22 mouse cellular contexts compared by ENCODE assay signal in genomic region chr8:87043016-87043415, GRCm38 (mm10).
DNase-seq lines count a peak whose midpoint lies in the region; ATAC-seq and TF ChIP-seq lines count a peak whose summit lies in the region.
"Had no signal": no experiment of that assay in that cellular context is flagged by ENCODE, and none has a peak within 500 bp of the region (broad histone marks: within the 10 kb centered on the region; RNA-seq: fewer than 3 reads in every experiment).

No protein-coding gene starts in this region.

- no peak overlapping the region for H3K9ac ChIP-seq in CH12.LX (ENCODE audit: insufficient read depth, low read depth)

- no peaks in the 10 kb centered on the region for H3K9me3 ChIP-seq in CH12.LX (replicated peaks; ENCODE audit: low read length)

- H3K79me2 ChIP-seq in CH12.LX (replicated peaks; ENCODE audit: control insufficient read depth, extremely low read depth, insufficient read depth, poor library complexity, severe bottlenecking), result no peaks in the 10 kb centered on the region

- H3K36me3 ChIP-seq in thymus, adult 2 months (ENCODE audit: control insufficient read depth, insufficient read depth, low read length), result no peaks in the 10 kb centered on the region
- no peaks in the 10 kb centered on the region for H3K36me3 ChIP-seq in CH12.LX (replicated peaks in 1 of 2; ENCODE audit: control insufficient read depth in 1 of 2, insufficient read depth in 1 of 2, low read length in 1 of 2)
- H3K36me3 ChIP-seq: G1E had no signal

- dilution Hi-C loops in CH12.LX (cut with MboI; ENCODE audit: extremely low pct_ligation_motif_present, extremely low pct_unique_long_range_greater_than_20kb, low sequenced_read_pairs), result no loop called here

- no peak overlapping the region for H3K4me2 ChIP-seq in CH12.LX (ENCODE audit: insufficient read depth, low read depth, poor library complexity, severe bottlenecking)

- no peak for TF ChIP-seq EP300 in CH12.LX (IDR thresholded peaks at IDR 0.05; ENCODE audit: low read length)

- peak; percentile 80 for DNase-seq in heart, adult 11 months
- no peak for DNase-seq in heart, adult 8-10 months (ENCODE audit: low spot score)
- peak; percentile 76 for DNase-seq in thymus, postnatal 0 days (ENCODE audit: low spot score)
- DNase-seq in thymus, adult 2 months, result no peak
- DNase-seq in thymus, postnatal 4 days, result peak; percentile 13
- no peak for DNase-seq in thymus, postnatal 25 days
- DNase-seq in CH12.LX (ENCODE audit: extremely low read depth), result peak; percentile 2
- DNase-seq: adrenal gland, adult 2 months; adrenal gland, adult 8-10 months; adrenal gland, postnatal 10 days; adrenal gland, postnatal 14 days; adrenal gland, postnatal 25 days; adrenal gland, postnatal 36 days; B cell, adult 2 months; cerebellum, adult 11 months; cerebellum, adult 11-12 months; cerebellum, adult 18-20 months had no signal

- TF ChIP-seq RAD21 in CH12.LX (IDR thresholded peaks at IDR 0.05; ENCODE audit: low read depth, low read length), result no peak

- no peak for ATAC-seq in megakaryocyte progenitor cell, adult 5-6 weeks (replicated peaks; ENCODE audit: poor library complexity)
- ATAC-seq: activated CD4-positive, CD25-positive, alpha-beta regulatory T cell, adult 4 months; CD4-positive, CD25-positive, alpha-beta regulatory T cell, adult 4 months; Patski had no signal

- H3K4me1 ChIP-seq in thymus, adult 2 months (replicated peaks; ENCODE audit: control insufficient read depth, insufficient read depth, low read length), result no peaks in the 10 kb centered on the region
- H3K4me1 ChIP-seq in CH12.LX (ENCODE audit: control insufficient read depth in 1 of 2, insufficient read depth in 2 of 2), result no peaks in the 10 kb centered on the region

- H3K27ac ChIP-seq in thymus, adult 2 months (ENCODE audit: control insufficient read depth, insufficient read depth, low read length), result no peak overlapping the region
- no peak overlapping the region for H3K27ac ChIP-seq in CH12.LX (ENCODE audit: insufficient read depth, low read depth)

- 91% methylated on average over 5 of the region's 5 CpGs for WGBS in thymus, adult 2 months

- H3K4me3 ChIP-seq in thymus, adult 2 months (ENCODE audit: control insufficient read depth, insufficient read depth, low read length), result no peak overlapping the region
- H3K4me3 ChIP-seq in CH12.LX (replicated peaks in 1 of 3; ENCODE audit: low read depth in 2 of 3, low read length in 2 of 3, poor library complexity in 1 of 3), result no peak overlapping the region

- no peak for TF ChIP-seq POLR2A in thymus, adult 2 months (IDR thresholded peaks at IDR 0.05; ENCODE audit: control insufficient read depth, extremely low read depth, insufficient read depth, low read length, poor library complexity)
- TF ChIP-seq POLR2A in CH12.LX (IDR thresholded peaks at IDR 0.05; ENCODE audit: low read depth, low read length), result no peak

- no peaks in the 10 kb centered on the region; the same call in 1 of the 2 replicates for H3K27me3 ChIP-seq in thymus, adult 2 months (ENCODE audit: control insufficient read depth, insufficient read depth, low read length)
- H3K27me3 ChIP-seq in CH12.LX (replicated peaks), result no peaks in the 10 kb centered on the region

- no peak for TF ChIP-seq CTCF in thymus, adult 2 months (IDR thresholded peaks at IDR 0.05; ENCODE audit: borderline replicate concordance, control insufficient read depth, extremely low read depth, insufficient read depth, low read length, poor library complexity)
- no peak for TF ChIP-seq CTCF in CH12.LX (conservative IDR thresholded peaks at IDR 0.05 in 1 of 2, IDR thresholded peaks at IDR 0.05 in 1 of 2; ENCODE audit: low read depth in 2 of 2, low read length in 2 of 2)

- in situ Hi-C loops in CH12.LX (cut with MboI; ENCODE audit: low pct_ligation_motif_present, low pct_unique_long_range_greater_than_20kb, low sequenced_read_pairs), result no loop called here

TF ChIP-seq in CH12.LX, 34 proteins besides CTCF, POLR2A, EP300 and RAD21:
- no peak for TF ChIP-seq MYC (IDR thresholded peaks at IDR 0.05; ENCODE audit: low read depth, low read length)
- no peak for TF ChIP-seq ETS1 (conservative IDR thresholded peaks at IDR 0.05; ENCODE audit: low read depth, low read length)
- no peak for TF ChIP-seq POLR2AphosphoS2 (IDR thresholded peaks at IDR 0.05; ENCODE audit: low read depth, low read length)
- no peak for TF ChIP-seq E2F4 (IDR thresholded peaks at IDR 0.05; ENCODE audit: insufficient replicate concordance, low read depth, low read length)
- TF ChIP-seq MAX (IDR thresholded peaks at IDR 0.05; ENCODE audit: low read length), result no peak
- TF ChIP-seq ZKSCAN1 (IDR thresholded peaks at IDR 0.05; ENCODE audit: borderline replicate concordance, low read depth, low read length), result no peak
- no peak for TF ChIP-seq CHD1 (IDR thresholded peaks at IDR 0.05; ENCODE audit: low read depth, low read length)

Comparison
In these comparisons a context has a peak if more than half of its experiments do, and no peak if none do; other contexts are left out.
1. DNase-seq: peak in heart, adult 11 months (single experiment), thymus, postnatal 0 days (single experiment), thymus, postnatal 4 days (single experiment) and CH12.LX (single experiment); none in heart, adult 8-10 months (single experiment), thymus, adult 2 months (single experiment) and thymus, postnatal 25 days (single experiment).